Mouse (Mus musculus) heart, embryonic 14.5 days (tissue): Measurements from ENCODE around the gene Ldhb. TPM values are rescaled to one million over a fixed set of nuclear protein-coding genes. Genes with fewer than 3 reads are reported as not detected.
A peak's percentile ranks its signal among the peaks of the same experiment; 100 is the strongest.
"Not testable (repeated sequence)": the region's sequence is repeated elsewhere in the genome, so short reads cannot be mapped to it uniquely, and the experiment has no call there.

Source experiments
- ATAC-seq: fragments of 200-750 bp; cut with Nextera tagmentation; 2 replicates; pipeline ENCODE4 v1.8.0; 2017; ENCODE audit warnings: low read depth, moderate TSS enrichment; ENCODE audit not compliant: insufficient number of reproducible peaks, insufficient read depth, low FRiP score
- H3K27ac ChIP-seq, 2 experiments: fragments of 200-500 bp in 1 of 2; fragments of 300-500 bp in 1 of 2; sonication (generic) in 1 of 2; replicated peaks in 1 of 2; 2 replicates each; pipeline ENCODE4 v1.5.1; 2012 to 2014; ENCODE audit warnings: low read depth in 2 of 2, low read length in 2 of 2, control low read depth in 1 of 2, mild to moderate bottlenecking in 1 of 2, mixed read lengths in 1 of 2; ENCODE audit not compliant: control insufficient read depth in 1 of 2, insufficient read depth in 1 of 2
- H3K27me3 ChIP-seq: fragments of 300-500 bp; sonication (generic); 2 replicates; pipeline ENCODE4 v1.6.1; 2014; ENCODE audit warnings: mild to moderate bottlenecking, low read length, control low read depth; ENCODE audit not compliant: control insufficient read depth, insufficient read depth
- H3K36me3 ChIP-seq: fragments of 300-500 bp; sonication (generic); 2 replicates; pipeline ENCODE4 v1.6.1; 2014; ENCODE audit warnings: mild to moderate bottlenecking, control low read depth, low read length, mixed read lengths; ENCODE audit not compliant: control insufficient read depth, insufficient read depth
- H3K4me1 ChIP-seq, 2 experiments: fragments of 200-500 bp in 1 of 2; fragments of 300-500 bp in 1 of 2; sonication (generic) in 1 of 2; 2 replicates each; pipeline ENCODE4 v1.6.1; 2012 to 2014; ENCODE audit warnings: low read length in 2 of 2, control low read depth in 1 of 2, mixed read lengths in 1 of 2; ENCODE audit not compliant: control insufficient read depth in 2 of 2, insufficient read depth in 2 of 2
- H3K4me2 ChIP-seq: fragments of 300-500 bp; sonication (generic); 2 replicates; pipeline ENCODE4 v1.6.1; 2014; ENCODE audit warnings: mild to moderate bottlenecking, low read length
- H3K4me3 ChIP-seq, 2 experiments: fragments of 200-500 bp in 1 of 2; fragments of 300-500 bp in 1 of 2; sonication (generic) in 1 of 2; 2 replicates each; pipeline ENCODE4 v1.5.1; 2012 to 2014; ENCODE audit warnings: low read length in 2 of 2, mild to moderate bottlenecking in 2 of 2, control low read depth in 1 of 2, low read depth in 1 of 2, moderate library complexity in 1 of 2; ENCODE audit not compliant: control insufficient read depth in 1 of 2, insufficient read depth in 1 of 2
- H3K9ac ChIP-seq: fragments of 300-500 bp; sonication (generic); 2 replicates; pipeline ENCODE4 v1.6.1; 2014; ENCODE audit warnings: mild to moderate bottlenecking, low read length
- H3K9me3 ChIP-seq: fragments of 300-500 bp; sonication (generic); 2 replicates; pipeline ENCODE4 v1.6.1; 2016; ENCODE audit warnings: low read length, control low read depth; ENCODE audit not compliant: control insufficient read depth
- WGBS: fragments of 180-500 bp; shearing (Covaris S2); extraction: QIAGEN DNeasy Blood & Tissue Kit; methylation state at CpG from one replicate; pipeline ENCODE4 v1.1.7; 2014; 5-methylcytosine and 5-hydroxymethylcytosine counted together
- polyA plus RNA-seq: library from polyadenylated mRNA; unstranded; fragments of >200 nt; fragmentation: Nextera tagmentation; extraction: Ambion mirVana; gene quantifications from 2 replicates; pipeline ENCODE4 v1.2.1, GENCODE M21; 2014

Gene Ldhb
- polyA plus RNA-seq, 1 experiment from 2014 or later, result 1,520 TPM

- Histone ChIP-seq H3K27ac (no peak overlapping the region), H3K9me3 (no peaks in the 10 kb centered on the region), H3K36me3 (peaks cover 74% of the 10 kb centered on the region), H3K4me1 (peaks cover 0 to 15% of the 10 kb centered on the region in 2 experiments; a peak in 2 of 4 replicates), H3K4me3 (no peak overlapping the region), H3K4me2 (no peak overlapping the region), H3K27me3 (no peaks in the 10 kb centered on the region), H3K9ac (no peak overlapping the region)
- 88% methylated on average over 10 of the region's 10 CpGs for WGBS
- ATAC-seq, result no peak
These were observed 5.1 kb downstream of the Ldhb start for GRCm38 (mm10) chr6:142502519-142503125.

- ATAC-seq, H3K9me3 ChIP-seq, H3K9ac ChIP-seq, H3K4me1 ChIP-seq, H3K4me3 ChIP-seq, H3K27ac ChIP-seq, H3K4me2 ChIP-seq, H3K27me3 ChIP-seq: not testable (repeated sequence)
- WGBS, result 92% methylated on average over 6 of the region's 6 CpGs
- H3K36me3 ChIP-seq, result peaks cover 85% of the 10 kb centered on the region
These were observed 17.6 kb downstream of the Ldhb start for GRCm38 (mm10) chr6:142490114-142490513.

GRCm38 (mm10) chr6:142487638-142488037 lies 20.1 kb downstream of the Ldhb start:
- Histone ChIP-seq H3K4me1 (peaks cover 4 to 13% of the 10 kb centered on the region in 2 experiments; a peak in 3 of 4 replicates), H3K27ac (no peak overlapping the region), H3K9me3 (0 out of 2 replicates have a peak, but pooled peaks cover 3% of the 10 kb centered on the region), H3K36me3 (peaks cover 65% of the 10 kb centered on the region), H3K4me3 (no peak overlapping the region), H3K27me3 (no peaks in the 10 kb centered on the region), H3K9ac (no peak overlapping the region), H3K4me2 (no peak overlapping the region)
- WGBS, result 87% methylated on average over 9 of the region's 9 CpGs
- no peak for ATAC-seq

- Histone ChIP-seq H3K36me3 (peaks cover 45% of the 10 kb centered on the region), H3K4me2 (peak overlapping the region; percentile 37)
These were observed 22.2 kb downstream of the Ldhb start for GRCm38 (mm10) chr6:142485478-142486123.

GRCm38 (mm10) chr6:142477239-142477638 lies 30.5 kb downstream of the Ldhb start:
- Histone ChIP-seq H3K4me3 (no peak overlapping the region), H3K27me3 (no peaks in the 10 kb centered on the region), H3K4me2 (no peak overlapping the region), H3K9me3 (no peaks in the 10 kb centered on the region), H3K4me1 (no peaks in the 10 kb centered on the region), H3K36me3 (no peaks in the 10 kb centered on the region), H3K27ac (no peak overlapping the region), H3K9ac (no peak overlapping the region)
- 79% methylated on average over 7 of the region's 7 CpGs for WGBS
- ATAC-seq, result no peak

More at GRCm38 (mm10) chr6:142485478-142486123, 22.2 kb downstream of the Ldhb start:
- Histone ChIP-seq H3K4me3 (no peak overlapping the region), H3K9me3 (0 out of 2 replicates have a peak, but pooled peaks cover 3% of the 10 kb centered on the region), H3K9ac (no peak overlapping the region), H3K4me1 (peaks cover 4 to 13% of the 10 kb centered on the region in 2 experiments; a peak in 3 of 4 replicates), H3K27me3 (no peaks in the 10 kb centered on the region), H3K27ac (peak overlapping the region; percentile 73 to 75; a peak in 3 of 4 replicates)
- ATAC-seq, result peak; percentile 58; the same call in 1 of the 2 replicates
- WGBS, result 72% methylated on average over 4 of the region's 4 CpGs

- no peak within 1 kb of the TSS for H3K4me3 ChIP-seq
- WGBS, result 66% methylated on average over 4 of the region's 4 CpGs
- no peaks in the 10 kb centered on the region for H3K36me3 ChIP-seq
- no peak within 1 kb of the TSS for H3K4me2 ChIP-seq
- H3K27ac ChIP-seq, result no peak within 1 kb of the TSS
- ATAC-seq, result no peak
- H3K9ac ChIP-seq, result no peak within 1 kb of the TSS
- H3K27me3 ChIP-seq, result no peaks in the 10 kb centered on the region
- H3K4me1 ChIP-seq, result no peaks in the 10 kb centered on the region
- H3K9me3 ChIP-seq, result no peaks in the 10 kb centered on the region
These were observed 35.0 kb downstream of the Ldhb start, which contains the start of gene Gys2 for GRCm38 (mm10) chr6:142472801-142473203. Gene Gys2 (minus strand): TSS chr6:142473109.

- Histone ChIP-seq H3K9ac (no peak overlapping the region), H3K4me3 (no peak overlapping the region), H3K4me2 (no peak overlapping the region), H3K4me1 (no peaks in the 10 kb centered on the region), H3K27ac (no peak overlapping the region), H3K27me3 (no peaks in the 10 kb centered on the region), H3K36me3 (no peaks in the 10 kb centered on the region), H3K9me3 (no peaks in the 10 kb centered on the region)
- 80% methylated on average over 8 of the region's 8 CpGs for WGBS
- no peak for ATAC-seq
These were observed 36.6 kb downstream of the Ldhb start for GRCm38 (mm10) chr6:142471141-142471540.
